Mouse (Mus musculus) heart, embryonic 15.5 days (tissue): ENCODE results near the gene Apba3. TPM values are rescaled to one million over a fixed set of nuclear protein-coding genes. Genes with fewer than 3 reads are reported as not detected.
A peak's percentile ranks its signal among the peaks of the same experiment; 100 is the strongest.

Experiments used
- ATAC-seq: fragments of 200-750 bp; cut with Nextera tagmentation; replicated peaks from 2 replicates; pipeline ENCODE4 v1.8.0; 2017; ENCODE audit warnings: low read depth, moderate TSS enrichment; ENCODE audit not compliant: insufficient number of reproducible peaks, insufficient read depth, low FRiP score
- H3K27ac ChIP-seq: fragments of 300-500 bp; sonication (generic); 2 replicates; pipeline ENCODE4 v1.5.1; 2015; ENCODE audit warnings: mild to moderate bottlenecking, inconsistent platforms
- H3K27me3 ChIP-seq: fragments of 300-500 bp; sonication (generic); 2 replicates; pipeline ENCODE4 v1.6.1; 2015; ENCODE audit warnings: inconsistent platforms
- H3K36me3 ChIP-seq: fragments of 300-500 bp; sonication (generic); 2 replicates; pipeline ENCODE4 v1.6.1; 2015; ENCODE audit warnings: mild to moderate bottlenecking, inconsistent platforms
- H3K4me1 ChIP-seq: fragments of 300-500 bp; sonication (generic); replicated peaks from 2 replicates; pipeline ENCODE4 v1.6.1; 2015; ENCODE audit warnings: inconsistent platforms
- H3K4me2 ChIP-seq: fragments of 300-500 bp; sonication (generic); 2 replicates; pipeline ENCODE4 v1.6.1; 2015; ENCODE audit warnings: inconsistent platforms, mild to moderate bottlenecking, moderate library complexity
- H3K4me3 ChIP-seq: fragments of 300-500 bp; sonication (generic); 2 replicates; pipeline ENCODE4 v1.5.1; 2015; ENCODE audit warnings: mild to moderate bottlenecking, inconsistent platforms
- H3K9ac ChIP-seq: fragments of 300-500 bp; sonication (generic); 2 replicates; pipeline ENCODE4 v1.6.1; 2015; ENCODE audit warnings: mild to moderate bottlenecking, inconsistent platforms
- H3K9me3 ChIP-seq: fragments of 300-500 bp; sonication (generic); replicated peaks from 2 replicates; pipeline ENCODE4 v1.6.1; 2016; ENCODE audit warnings: inconsistent platforms
- WGBS: fragments of 180-500 bp; shearing (Covaris S2); methylation state at CpG from one replicate; pipeline ENCODE4 v1.1.7; 2015; ENCODE audit warnings: mixed read lengths; 5-methylcytosine and 5-hydroxymethylcytosine counted together
- polyA plus RNA-seq: library from polyadenylated mRNA; unstranded; fragments of >200 nt; fragmentation: Nextera tagmentation; extraction: Ambion mirVana; gene quantifications from 2 replicates; pipeline ENCODE4 v1.2.1, GENCODE M21; 2015

Gene Apba3
- polyA plus RNA-seq, 1 experiment from 2014 or later = 42.3 TPM

GRCm38 (mm10) chr10:81302288-81302687 lies 35.5 kb downstream of the Apba3 start:
- WGBS = 52% methylated on average over 4 of the region's 4 CpGs
- Histone ChIP-seq H3K9me3 (no peaks in the 10 kb centered on the region), H3K4me2 (peak overlapping the region; percentile 44), H3K4me1 (peaks cover 72% of the 10 kb centered on the region), H3K36me3 (peaks cover 17% of the 10 kb centered on the region), H3K9ac (no peak overlapping the region), H3K27me3 (no peaks in the 10 kb centered on the region), H3K27ac (peak overlapping the region; percentile 55), H3K4me3 (no peak overlapping the region)
- ATAC-seq = no peak

- 15% methylated on average over 14 of the region's 14 CpGs for WGBS
- 0 out of 2 replicates have a peak, but pooled peaks have one; percentile 7 for ATAC-seq
- Histone ChIP-seq H3K4me2 (peak overlapping the region; percentile 44), H3K9me3 (no peaks in the 10 kb centered on the region), H3K36me3 (peaks cover 22% of the 10 kb centered on the region), H3K4me1 (peaks cover 67% of the 10 kb centered on the region), H3K4me3 (no peak overlapping the region), H3K27me3 (no peaks in the 10 kb centered on the region), H3K27ac (peak overlapping the region; percentile 55), H3K9ac (peak overlapping the region; percentile 34; the same call in 1 of the 2 replicates)
These were observed 36.0 kb downstream of the Apba3 start for GRCm38 (mm10) chr10:81302781-81303218.

GRCm38 (mm10) chr10:81303258-81303657 lies 36.5 kb downstream of the Apba3 start:
- 0 out of 2 replicates have a peak, but pooled peaks have one; percentile 2 for ATAC-seq
- WGBS = 43% methylated on average over 10 of the region's 10 CpGs
- peak overlapping the region; percentile 34; the same call in 1 of the 2 replicates for H3K9ac ChIP-seq
- no peak overlapping the region for H3K4me3 ChIP-seq
- peak overlapping the region; percentile 44 for H3K4me2 ChIP-seq
- peaks cover 62% of the 10 kb centered on the region for H3K4me1 ChIP-seq
- peaks cover 27% of the 10 kb centered on the region for H3K36me3 ChIP-seq
- H3K27me3 ChIP-seq = no peaks in the 10 kb centered on the region
- peak overlapping the region; percentile 55 for H3K27ac ChIP-seq
- H3K9me3 ChIP-seq = no peaks in the 10 kb centered on the region

GRCm38 (mm10) chr10:81303761-81304160 lies 37.0 kb downstream of the Apba3 start:
- Histone ChIP-seq H3K4me2 (no peak overlapping the region), H3K27me3 (no peaks in the 10 kb centered on the region), H3K36me3 (peaks cover 31% of the 10 kb centered on the region), H3K9ac (no peak overlapping the region), H3K4me3 (no peak overlapping the region), H3K4me1 (peaks cover 60% of the 10 kb centered on the region), H3K27ac (no peak overlapping the region; the same call in 1 of the 2 replicates), H3K9me3 (no peaks in the 10 kb centered on the region)
- ATAC-seq = no peak
- 70% methylated on average over 7 of the region's 7 CpGs for whole genome bisulfite sequencing

- Histone ChIP-seq H3K4me1 (peaks cover 52% of the 10 kb centered on the region), H3K27ac (no peak overlapping the region), H3K36me3 (peaks cover 41% of the 10 kb centered on the region), H3K9me3 (no peaks in the 10 kb centered on the region), H3K4me3 (no peak overlapping the region), H3K9ac (no peak overlapping the region), H3K4me2 (no peak overlapping the region), H3K27me3 (no peaks in the 10 kb centered on the region)
- no peak; the same call in 1 of the 2 replicates for ATAC-seq
- WGBS = 25% methylated on average over 7 of the region's 9 CpGs
These were observed 38.0 kb downstream of the Apba3 start for GRCm38 (mm10) chr10:81304597-81305238.

GRCm38 (mm10) chr10:81305663-81306062 lies 38.9 kb downstream of the Apba3 start:
- H3K4me3 ChIP-seq = no peak overlapping the region
- no peaks in the 10 kb centered on the region for H3K27me3 ChIP-seq
- no peaks in the 10 kb centered on the region for H3K9me3 ChIP-seq
- ATAC-seq = no peak
- 94% methylated on average over 14 of the region's 14 CpGs for WGBS
- H3K9ac ChIP-seq = no peak overlapping the region
- no peak overlapping the region for H3K4me2 ChIP-seq
- H3K36me3 ChIP-seq = peaks cover 50% of the 10 kb centered on the region
- no peak overlapping the region for H3K27ac ChIP-seq
- peaks cover 43% of the 10 kb centered on the region for H3K4me1 ChIP-seq

GRCm38 (mm10) chr10:81306173-81306668 lies 39.5 kb downstream of the Apba3 start:
- peaks cover 37% of the 10 kb centered on the region for H3K4me1 ChIP-seq
- no peak overlapping the region for H3K27ac ChIP-seq
- no peak overlapping the region for H3K9ac ChIP-seq
- no peak overlapping the region for H3K4me3 ChIP-seq
- H3K4me2 ChIP-seq = no peak overlapping the region
- no peaks in the 10 kb centered on the region for H3K9me3 ChIP-seq
- WGBS = 87% methylated on average over 12 of the region's 12 CpGs
- ATAC-seq = no peak
- no peaks in the 10 kb centered on the region for H3K27me3 ChIP-seq
- peaks cover 56% of the 10 kb centered on the region for H3K36me3 ChIP-seq

- H3K36me3 ChIP-seq = peaks cover 64% of the 10 kb centered on the region
- ATAC-seq = no peak
- H3K4me2 ChIP-seq = no peak overlapping the region
- peaks cover 30% of the 10 kb centered on the region for H3K4me1 ChIP-seq
- H3K27ac ChIP-seq = no peak overlapping the region
- H3K9ac ChIP-seq = no peak overlapping the region
- H3K27me3 ChIP-seq = no peaks in the 10 kb centered on the region
- no peak overlapping the region for H3K4me3 ChIP-seq
- 89% methylated on average over 21 of the region's 21 CpGs for WGBS
- no peaks in the 10 kb centered on the region for H3K9me3 ChIP-seq
These were observed 40.3 kb downstream of the Apba3 start for GRCm38 (mm10) chr10:81306837-81307682.

GRCm38 (mm10) chr10:81309571-81309970 lies 42.8 kb downstream of the Apba3 start:
- H3K27me3 ChIP-seq = no peaks in the 10 kb centered on the region
- no peak overlapping the region for H3K9ac ChIP-seq
- H3K4me2 ChIP-seq = no peak overlapping the region
- no peaks in the 10 kb centered on the region for H3K9me3 ChIP-seq
- H3K36me3 ChIP-seq = peaks cover 87% of the 10 kb centered on the region
- H3K4me3 ChIP-seq = no peak overlapping the region
- 85% methylated on average over 5 of the region's 5 CpGs for WGBS
- H3K4me1 ChIP-seq = peaks cover 6% of the 10 kb centered on the region
- H3K27ac ChIP-seq = no peak overlapping the region
- no peak for ATAC-seq

- Histone ChIP-seq H3K9ac (no peak overlapping the region), H3K27ac (no peak overlapping the region), H3K9me3 (no peaks in the 10 kb centered on the region), H3K27me3 (no peaks in the 10 kb centered on the region), H3K36me3 (peaks cover 75% of the 10 kb centered on the region), H3K4me2 (no peak overlapping the region), H3K4me3 (no peak overlapping the region), H3K4me1 (peaks cover 22% of the 10 kb centered on the region)
- WGBS = 85% methylated on average over 13 of the region's 13 CpGs
- no peak for ATAC-seq
These were observed 46.8 kb downstream of the Apba3 start for GRCm38 (mm10) chr10:81313581-81313980.

GRCm38 (mm10) chr10:81314201-81314600 lies 47.4 kb downstream of the Apba3 start:
- no peak for ATAC-seq
- H3K9me3 ChIP-seq = no peaks in the 10 kb centered on the region
- no peak overlapping the region for H3K9ac ChIP-seq
- peaks cover 28% of the 10 kb centered on the region for H3K4me1 ChIP-seq
- no peaks in the 10 kb centered on the region for H3K27me3 ChIP-seq
- H3K36me3 ChIP-seq = peaks cover 70% of the 10 kb centered on the region
- no peak overlapping the region for H3K4me2 ChIP-seq
- H3K4me3 ChIP-seq = no peak overlapping the region
- H3K27ac ChIP-seq = no peak overlapping the region
- WGBS = 76% methylated on average over 7 of the region's 7 CpGs
